Mouse (Mus musculus) cortical plate, adult 2 months (tissue): ENCODE data around the gene Pagr1b. TPM values are rescaled to one million over a fixed set of nuclear protein-coding genes. Genes with fewer than 3 reads are reported as not detected.

Experiments
- H3K27ac ChIP-seq: fragments of 200-500 bp; 2 replicates; pipeline ENCODE4 v1.5.1; 2012; ENCODE audit warnings: low read length, control low read depth, inconsistent platforms; ENCODE audit not compliant: insufficient read depth
- H3K4me1 ChIP-seq: fragments of 200-500 bp; 2 replicates; pipeline ENCODE4 v1.6.1; 2011; ENCODE audit warnings: low read length; ENCODE audit not compliant: control insufficient read depth, insufficient read depth
- H3K4me3 ChIP-seq: fragments of 200-500 bp; 2 replicates; pipeline ENCODE4 v1.5.1; 2011; ENCODE audit warnings: mild to moderate bottlenecking, low read length, control low read depth; ENCODE audit not compliant: insufficient read depth
- CTCF ChIP-seq: fragments of 200-500 bp; IDR thresholded peaks from 2 replicates; pipeline ENCODE4 v1.5.1; 2011; ENCODE audit warnings: mild to moderate bottlenecking, control low read depth, low read length; ENCODE audit not compliant: insufficient read depth; ENCODE audit errors: extremely low read depth
- POLR2A ChIP-seq: fragments of 200-500 bp; IDR thresholded peaks from 2 replicates; pipeline ENCODE4 v1.6.1; 2011; ENCODE audit warnings: mild to moderate bottlenecking, low read length, control low read depth; ENCODE audit not compliant: insufficient read depth; ENCODE audit errors: extremely low read depth
- polyA plus RNA-seq: library from polyadenylated mRNA; depleted of rRNA; stranded (reverse); fragments of >200 nt; gene quantifications from 2 replicates; pipeline ENCODE4 v1.2.3, GENCODE M21; 2012

Gene Pagr1b
- polyA plus RNA-seq, 1 experiment, result 1.8 TPM

- peaks cover 2% of the 10 kb centered on the region; the same call in 1 of the 2 replicates for H3K4me1 ChIP-seq
- TF ChIP-seq CTCF (no peak), POLR2A (no peak)
- H3K27ac ChIP-seq, result no peak overlapping the region
- H3K4me3 ChIP-seq, result no peak overlapping the region
Observed at GRCm38 (mm10) chr7:127004122-127004875, 12.0 kb downstream of the Pagr1b start.

GRCm38 (mm10) chr7:127003620-127004019 lies 12.7 kb downstream of the Pagr1b start:
- no peaks in the 10 kb centered on the region; the same call in 1 of the 2 replicates for H3K4me1 ChIP-seq
- H3K4me3 ChIP-seq, result no peak overlapping the region
- no peak for TF ChIP-seq POLR2A
- no peak for TF ChIP-seq CTCF
- no peak overlapping the region for H3K27ac ChIP-seq

GRCm38 (mm10) chr7:126999568-126999967 lies 16.7 kb downstream of the Pagr1b start:
- Histone ChIP-seq H3K4me1 (no peaks in the 10 kb centered on the region), H3K4me3 (no peak overlapping the region), H3K27ac (no peak overlapping the region)
- TF ChIP-seq CTCF, result no peak
- TF ChIP-seq POLR2A, result no peak

GRCm38 (mm10) chr7:126996449-126996848 lies 19.8 kb downstream of the Pagr1b start:
- Histone ChIP-seq H3K27ac (no peak overlapping the region), H3K4me1 (no peaks in the 10 kb centered on the region), H3K4me3 (no peak overlapping the region)
- no peak for TF ChIP-seq CTCF
- TF ChIP-seq POLR2A, result no peak

- Histone ChIP-seq H3K4me3 (no peak overlapping the region), H3K4me1 (no peaks in the 10 kb centered on the region), H3K27ac (no peak overlapping the region)
- TF ChIP-seq CTCF, result no peak
- TF ChIP-seq POLR2A, result no peak
Observed at GRCm38 (mm10) chr7:126988816-126989215, 27.5 kb downstream of the Pagr1b start.

- Histone ChIP-seq H3K27ac (no peak overlapping the region), H3K4me1 (no peaks in the 10 kb centered on the region), H3K4me3 (no peak overlapping the region)
- TF ChIP-seq CTCF (peak; percentile 49), POLR2A (no peak)
Observed at GRCm38 (mm10) chr7:126986319-126986718, 30.0 kb downstream of the Pagr1b start.

GRCm38 (mm10) chr7:126984667-126985444 lies 31.4 kb downstream of the Pagr1b start:
- H3K4me3 ChIP-seq, result no peak overlapping the region
- no peak overlapping the region for H3K27ac ChIP-seq
- H3K4me1 ChIP-seq, result no peaks in the 10 kb centered on the region
- TF ChIP-seq CTCF (no peak), POLR2A (no peak)

GRCm38 (mm10) chr7:126983113-126983512 lies 33.2 kb downstream of the Pagr1b start:
- H3K27ac ChIP-seq, result no peak overlapping the region
- no peak overlapping the region for H3K4me3 ChIP-seq
- H3K4me1 ChIP-seq, result 0 out of 2 replicates have a peak, but pooled peaks cover 1% of the 10 kb centered on the region
- TF ChIP-seq POLR2A (no peak), CTCF (no peak)

- no peak overlapping the region for H3K4me3 ChIP-seq
- peaks cover 5% of the 10 kb centered on the region; the same call in 1 of the 2 replicates for H3K4me1 ChIP-seq
- TF ChIP-seq CTCF, result no peak
- TF ChIP-seq POLR2A, result no peak
- no peak overlapping the region for H3K27ac ChIP-seq
Observed at GRCm38 (mm10) chr7:126982054-126982453, 34.2 kb downstream of the Pagr1b start.
